Mouse (Mus musculus): Measurements from ENCODE around the gene Vstm4.

DNA sequence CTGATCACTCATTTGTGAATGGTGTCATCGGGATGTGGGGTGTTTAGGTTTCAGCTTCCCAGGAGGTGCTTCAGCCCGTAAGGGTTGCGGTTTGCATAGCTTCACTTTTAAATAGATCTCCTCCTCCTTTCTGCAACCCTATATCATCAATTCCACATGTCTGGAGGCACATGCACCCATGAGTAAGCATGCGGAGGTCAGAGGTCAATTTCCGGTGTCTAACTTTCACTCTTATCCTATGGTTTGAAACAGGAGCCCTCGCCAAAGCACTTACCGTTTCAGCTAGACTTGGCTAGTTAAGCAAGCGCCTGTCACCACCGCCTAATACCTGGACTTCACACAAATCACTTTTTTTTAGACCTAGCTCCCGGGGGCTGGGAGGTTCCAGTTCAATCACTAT, 108.2 kb downstream of the Vstm4 start:
- TF ChIP-seq ZC3H11A (IDR thresholded peaks at IDR 0.05; ENCODE audit: low read depth, low read length): no peak
- no peak for TF ChIP-seq MAZ (IDR thresholded peaks at IDR 0.05; ENCODE audit: low read depth, low read length)
- TF ChIP-seq NRF1 (IDR thresholded peaks at IDR 0.05; ENCODE audit: low read depth, low read length): no peak
- TF ChIP-seq CTCF (conservative IDR thresholded peaks at IDR 0.05 in 1 of 2, IDR thresholded peaks at IDR 0.05 in 1 of 2; ENCODE audit: low read depth in 2 of 2, low read length in 2 of 2): no peak
- no peak for TF ChIP-seq USF1 (IDR thresholded peaks at IDR 0.05; ENCODE audit: low read depth, low read length)
- TF ChIP-seq EP300 (IDR thresholded peaks at IDR 0.05; ENCODE audit: low read length): no peak
- no peak for TF ChIP-seq NELFE (IDR thresholded peaks at IDR 0.05; ENCODE audit: low read depth, low read length)
- no peak for TF ChIP-seq GABPA (IDR thresholded peaks at IDR 0.05; ENCODE audit: insufficient replicate concordance, low read depth, low read length)

Data from CH12.LX (cell line).